Mouse (Mus musculus) liver, embryonic 14.5 days (tissue): ENCODE data around the gene Zbtb21.

ENCODE experiments used
- CTCF ChIP-seq: IDR thresholded peaks from 2 replicates; pipeline ENCODE4 v1.5.1; 2016; ENCODE audit warnings: antibody characterized with exemption, low read depth, control low read depth
- EP300 ChIP-seq: IDR thresholded peaks from 2 replicates; pipeline ENCODE4 v1.6.1; 2016; ENCODE audit warnings: antibody characterized with exemption, low read depth

- TF ChIP-seq CTCF (no peak), EP300 (no peak)
These were observed 6.4 kb downstream of the Zbtb21 start for GRCm38 (mm10) chr16:97956011-97956410.
